Mouse (Mus musculus): ENCODE results near the gene Zcchc10. TPM values are rescaled to one million over a fixed set of nuclear protein-coding genes. Genes with fewer than 3 reads are reported as not detected.
"Not testable (repeated sequence)": the region's sequence is repeated elsewhere in the genome, so short reads cannot be mapped to it uniquely, and the experiment has no call there.

The Zcchc10 gene
- total and polyA plus RNA-seq, 3 experiments = 7.6 to 10.1 (median 8.8) TPM

- DNase-seq = no peak
Observed at GRCm38 (mm10) chr11:53316996-53317395, 7.5 kb upstream of the Zcchc10 start.

- DNase-seq = no peak
Observed at GRCm38 (mm10) chr11:53318041-53318440, 6.4 kb upstream of the Zcchc10 start.

GRCm38 (mm10) chr11:53318568-53318967 is 5.9 kb upstream of the Zcchc10 start:
- not testable (repeated sequence) for DNase-seq

GRCm38 (mm10) chr11:53319867-53320266 is 4.6 kb upstream of the Zcchc10 start:
- DNase-seq = not testable (repeated sequence)

GRCm38 (mm10) chr11:53330325-53330724 is 5.8 kb downstream of the Zcchc10 start:
- DNase-seq = no peak

GRCm38 (mm10) chr11:53331121-53331520 is 6.6 kb downstream of the Zcchc10 start:
- no peak for DNase-seq

- DNase-seq = no peak
Observed at GRCm38 (mm10) chr11:53332076-53332680, 7.7 kb downstream of the Zcchc10 start.

- DNase-seq = no peak
Observed at GRCm38 (mm10) chr11:53335505-53336181, 11.2 kb downstream of the Zcchc10 start.

- no peak for DNase-seq
Observed at GRCm38 (mm10) chr11:53336182-53336571, 11.7 kb downstream of the Zcchc10 start.

- DNase-seq = no peak
Observed at GRCm38 (mm10) chr11:53336924-53337323, 12.4 kb downstream of the Zcchc10 start.

GRCm38 (mm10) chr11:53337684-53338083 is 13.2 kb downstream of the Zcchc10 start:
- no peak for DNase-seq

- DNase-seq = not testable (repeated sequence)
Observed at GRCm38 (mm10) chr11:53341019-53341418, 16.5 kb downstream of the Zcchc10 start.

GRCm38 (mm10) chr11:53342711-53343110 is 18.2 kb downstream of the Zcchc10 start:
- no peak for DNase-seq

GRCm38 (mm10) chr11:53345328-53345727 is 20.8 kb downstream of the Zcchc10 start:
- no peak for DNase-seq

- no peak for DNase-seq
Observed at GRCm38 (mm10) chr11:53345738-53346137, 21.3 kb downstream of the Zcchc10 start.

GRCm38 (mm10) chr11:53350291-53351223 is 26.1 kb downstream of the Zcchc10 start, which contains the start of gene Aff4:
TSS of gene Aff4 (plus strand) at chr11:53350833.
- DNase-seq = peak; percentile 96

GRCm38 (mm10) chr11:53351224-53351942 is 26.9 kb downstream of the Zcchc10 start:
- DNase-seq = peak; percentile 77

GRCm38 (mm10) chr11:53351943-53352590 is 27.6 kb downstream of the Zcchc10 start:
- peak; percentile 15 for DNase-seq

GRCm38 (mm10) chr11:53358504-53359155 is 34.2 kb downstream of the Zcchc10 start:
- DNase-seq = no peak

GRCm38 (mm10) chr11:53367032-53367431 is 42.6 kb downstream of the Zcchc10 start:
- no peak for DNase-seq

- DNase-seq = no peak
Observed at GRCm38 (mm10) chr11:53378918-53379317, 54.4 kb downstream of the Zcchc10 start.
